Mouse (Mus musculus) central nervous system, embryonic 11.5 days (tissue): ENCODE results near the gene Tpst2. TPM values are rescaled to one million over a fixed set of nuclear protein-coding genes. Genes with fewer than 3 reads are reported as not detected.

Experiments
- polyA plus RNA-seq: library from polyadenylated mRNA; depleted of rRNA; stranded (reverse); fragments of >200 nt; gene quantifications from 2 replicates; pipeline ENCODE4 v1.2.3, GENCODE M21; 2012; rRNA removed

Gene Tpst2
- 25.0 and 26.8 TPM in 2 replicates for polyA plus RNA-seq

DNA sequence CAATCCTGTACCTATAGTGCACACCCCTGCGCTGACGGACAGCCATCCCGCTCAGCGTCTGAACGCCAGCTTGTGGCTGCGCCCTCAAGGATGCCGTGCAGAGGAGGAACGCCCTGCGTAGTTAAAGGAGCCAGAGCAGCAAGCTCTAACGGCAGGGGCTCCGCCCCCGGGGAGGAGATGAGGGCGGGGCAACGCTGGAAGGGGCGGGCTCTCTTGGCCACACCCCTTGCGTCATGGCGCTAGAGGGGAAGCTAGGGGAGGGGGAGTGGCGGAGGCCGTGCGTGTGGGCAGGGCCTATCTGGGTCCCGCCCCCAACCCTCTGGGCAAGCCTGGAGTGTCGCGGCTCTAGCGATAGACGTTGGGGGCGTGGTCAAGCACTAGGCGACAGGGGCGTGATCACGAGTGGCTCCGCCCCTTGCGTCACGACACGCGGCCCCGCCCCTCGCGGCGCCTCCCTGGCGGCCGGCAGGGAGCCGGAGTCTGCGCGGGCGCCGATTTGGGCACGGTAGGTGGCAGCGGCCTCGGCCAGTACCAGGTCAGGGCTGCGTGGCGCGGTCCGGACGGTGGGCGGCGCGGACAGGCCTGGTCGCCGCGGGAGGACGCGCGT lies at the start of gene Tpst2:
TSS of gene Tpst2 (plus strand) at position 425 of the 607 bp plus-strand sequence.

DNA sequence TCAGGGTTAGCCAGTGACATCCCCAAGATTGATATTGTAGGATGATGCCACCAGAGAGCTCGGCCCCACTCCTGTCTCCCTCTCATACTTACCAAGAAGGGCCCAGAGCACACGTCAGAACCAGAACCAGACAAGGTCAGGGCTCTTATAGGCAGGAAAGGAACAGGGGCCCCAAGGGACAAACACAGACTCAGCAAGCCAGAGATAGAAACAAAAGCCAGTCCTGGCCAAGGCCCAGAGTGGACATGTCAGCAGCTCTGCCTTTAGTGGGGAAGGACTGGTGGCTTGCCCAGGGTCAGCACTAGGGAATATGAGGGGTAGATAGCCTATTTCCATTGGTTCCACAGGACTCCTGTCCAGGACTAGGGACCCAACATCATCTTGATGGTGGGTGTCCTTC lies 24.1 kb upstream of the Tpst2 start, which contains the start of gene Cryba4:
TSS of gene Cryba4 (minus strand) at position 119 of the 400 bp plus-strand sequence.

DNA sequence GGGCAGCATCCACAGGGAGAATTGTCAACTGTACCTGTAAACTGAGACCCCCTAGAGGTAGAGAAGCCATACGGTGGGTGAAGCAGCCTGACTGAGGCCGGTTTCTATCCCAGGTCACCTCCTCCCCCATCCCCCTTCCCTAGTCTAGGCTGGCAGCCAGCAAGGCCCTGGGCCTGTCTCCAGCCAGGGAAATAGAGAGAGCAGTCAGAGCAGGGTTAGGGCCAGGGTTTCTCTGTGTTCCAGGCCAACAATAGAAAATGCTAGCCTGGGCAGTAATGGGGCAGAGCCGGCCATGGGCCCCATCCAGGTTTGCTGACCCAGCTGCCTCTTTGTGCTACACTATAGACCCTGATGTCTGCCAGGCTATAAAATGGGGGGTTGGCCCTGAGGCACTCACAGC lies 21.1 kb upstream of the Tpst2 start, which contains the start of gene Crybb1:
TSS of gene Crybb1 (plus strand) at position 390 of the 400 bp plus-strand sequence.

DNA sequence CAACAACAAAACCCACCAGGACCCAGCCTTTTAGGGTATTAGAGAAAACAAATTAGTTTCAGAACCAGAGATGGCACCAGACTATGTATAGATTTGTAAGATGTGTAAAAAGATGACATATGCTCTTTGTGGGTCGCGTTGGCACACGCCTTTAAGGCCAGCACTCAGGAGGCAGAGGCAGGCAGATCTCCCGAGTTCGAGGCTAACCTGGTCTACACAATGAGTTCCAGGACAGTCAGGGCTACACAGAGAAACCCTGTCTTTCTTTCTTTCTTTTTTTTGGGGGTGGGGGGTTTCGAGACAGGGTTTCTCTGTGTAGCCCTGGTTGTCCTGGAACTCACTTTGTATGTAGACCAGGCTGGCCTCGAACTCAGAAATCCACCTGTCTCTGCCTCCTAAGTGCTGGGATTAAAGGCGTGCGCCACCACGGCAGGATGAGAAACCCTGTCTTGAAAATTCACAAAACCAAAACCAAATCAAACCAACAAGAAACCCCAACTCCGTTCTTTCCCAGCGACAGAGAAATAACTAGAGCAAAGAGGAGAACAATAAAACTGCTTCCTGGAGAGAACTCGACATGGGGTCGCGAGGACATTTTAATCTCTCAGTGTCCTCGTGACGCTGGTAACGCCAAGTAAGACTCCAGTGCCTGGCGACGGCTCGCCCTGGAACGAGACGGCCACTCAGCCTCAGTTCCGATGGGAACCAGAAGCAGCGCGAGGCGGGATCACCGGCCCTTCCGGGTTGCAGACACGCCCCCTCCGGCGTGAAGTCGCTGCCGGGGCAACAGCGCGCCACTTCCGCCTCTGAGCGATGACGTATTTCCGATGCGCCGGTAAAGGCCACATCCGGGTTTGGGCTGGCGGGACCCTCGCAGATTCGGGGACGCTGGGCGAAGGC lies 49.3 kb downstream of the Tpst2 start, which contains the start of gene Tfip11:
TSS of gene Tfip11 (plus strand) at position 813 of the 900 bp plus-strand sequence.

DNA sequence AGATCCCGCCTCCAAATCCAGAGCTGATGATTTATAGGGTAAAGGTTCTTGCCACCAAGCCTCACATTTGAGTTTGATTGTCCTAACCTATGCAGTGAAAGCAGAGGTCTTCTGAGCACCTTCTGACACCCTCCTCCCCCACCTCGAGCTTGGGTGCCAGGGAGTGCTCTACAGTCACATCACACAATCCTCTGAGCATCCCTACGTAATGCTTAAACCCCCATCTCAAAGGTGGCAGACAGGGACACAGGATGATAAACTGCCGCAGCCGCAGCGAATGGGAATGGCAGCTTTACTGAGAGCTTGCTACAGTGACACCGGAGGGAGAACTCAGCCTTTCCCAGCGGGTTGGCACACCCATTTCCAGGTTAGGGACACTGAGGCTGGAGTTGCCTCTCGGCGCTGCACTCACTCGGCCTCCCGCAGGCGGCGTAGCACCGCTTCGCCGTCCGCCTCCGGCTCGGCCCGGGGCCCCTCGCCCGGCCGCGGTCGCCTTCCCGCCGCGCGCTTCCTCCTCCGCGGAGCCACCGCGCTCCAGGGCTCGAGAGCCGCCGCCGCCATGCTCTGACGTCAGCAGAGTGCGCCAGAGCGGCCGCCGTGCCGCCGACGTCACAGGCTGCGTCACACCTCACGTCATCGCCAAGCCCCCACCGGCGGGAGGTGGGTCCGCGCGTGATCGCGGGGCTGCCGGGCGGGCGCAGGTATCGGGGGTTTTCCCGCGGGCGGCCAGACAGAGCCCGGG lies 66.1 kb downstream of the Tpst2 start, which contains the start of the genes Srrd and Hps4:
TSS of gene Srrd (minus strand) at position 578 of the 742 bp plus-strand sequence.
TSS of gene Hps4 (plus strand) at position 621 of the 742 bp plus-strand sequence.

DNA sequence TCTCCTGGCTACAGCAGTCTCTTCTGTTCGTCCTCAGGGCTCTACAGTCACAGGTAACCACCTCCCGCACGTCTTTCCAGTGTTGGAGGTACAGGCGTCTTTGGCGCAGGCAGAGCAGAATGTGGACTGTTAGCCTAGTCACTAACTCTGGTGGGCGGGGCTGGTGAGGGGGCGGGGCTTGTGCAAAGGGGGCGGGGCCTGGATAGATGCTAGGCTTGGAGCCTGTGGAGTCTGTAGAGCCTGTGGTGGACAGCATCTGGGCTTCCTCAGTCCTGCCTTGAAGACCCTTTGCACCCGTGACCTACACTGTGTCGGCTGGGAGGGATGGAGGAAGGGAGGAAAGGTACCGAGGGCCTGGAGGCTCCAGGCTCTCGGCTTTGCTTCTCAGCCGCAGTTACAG lies 79.4 kb downstream of the Tpst2 start, which contains the start of gene Gm6583:
TSS of gene Gm6583 (minus strand) at position 124 of the 400 bp plus-strand sequence.

Other genes with a start within 250 kb of the Tpst2 start
- 1.0 and 1.4 TPM in 2 replicates for gene Cryba4, start 24.2 kb upstream of the Tpst2 start, polyA plus RNA-seq
- gene Crybb1, start 20.9 kb upstream of the Tpst2 start, polyA plus RNA-seq = 0.19 and 0.83 TPM in 2 replicates
- gene Tfip11, start 49.7 kb downstream of the Tpst2 start, polyA plus RNA-seq = 32.7 and 35.8 TPM in 2 replicates
- 45.6 and 55.0 TPM in 2 replicates for gene Srrd, start 66.3 kb downstream of the Tpst2 start, polyA plus RNA-seq
- 37.1 and 42.4 TPM in 2 replicates for gene Hps4, start 66.4 kb downstream of the Tpst2 start, polyA plus RNA-seq
- gene Gm6583, start 79.3 kb downstream of the Tpst2 start, polyA plus RNA-seq = not detected in 2 replicates
- 35.4 and 47.5 TPM in 2 replicates for gene Asphd2, start 118.2 kb downstream of the Tpst2 start, polyA plus RNA-seq
- gene Gm6588, start 172.7 kb downstream of the Tpst2 start, polyA plus RNA-seq = not detected in 2 replicates